Mouse (Mus musculus): ENCODE data around the gene Rnf144b. TPM values are rescaled to one million over a fixed set of nuclear protein-coding genes. Genes with fewer than 3 reads are reported as not detected.

The Rnf144b gene
- total RNA-seq, 2 experiments from 2014 or later = 15.3 to 23.4 TPM

DNA sequence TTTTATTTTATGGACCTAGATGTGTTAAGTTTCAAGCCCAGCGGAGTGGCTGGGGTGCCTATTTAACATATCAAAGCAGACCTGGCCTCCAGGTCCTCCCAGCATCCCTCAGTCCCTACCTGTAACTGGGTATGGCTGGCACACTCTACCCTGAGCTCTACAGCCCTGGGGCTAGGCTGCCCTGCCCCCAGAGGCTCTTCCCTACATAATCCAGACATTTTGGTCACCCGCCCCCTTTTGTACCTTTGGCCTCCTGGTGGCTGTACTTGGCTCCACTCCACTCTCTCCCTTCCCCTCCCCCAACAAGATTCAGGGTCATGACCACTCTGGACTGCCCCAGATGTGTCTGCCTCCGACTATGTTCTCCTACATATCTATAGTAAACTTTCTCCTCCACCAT is 2.0 kb downstream of the Rnf144b start:
- intact Hi-C loops (cut with DNase I) = no loop called here
- DNase-seq = no peak

DNA sequence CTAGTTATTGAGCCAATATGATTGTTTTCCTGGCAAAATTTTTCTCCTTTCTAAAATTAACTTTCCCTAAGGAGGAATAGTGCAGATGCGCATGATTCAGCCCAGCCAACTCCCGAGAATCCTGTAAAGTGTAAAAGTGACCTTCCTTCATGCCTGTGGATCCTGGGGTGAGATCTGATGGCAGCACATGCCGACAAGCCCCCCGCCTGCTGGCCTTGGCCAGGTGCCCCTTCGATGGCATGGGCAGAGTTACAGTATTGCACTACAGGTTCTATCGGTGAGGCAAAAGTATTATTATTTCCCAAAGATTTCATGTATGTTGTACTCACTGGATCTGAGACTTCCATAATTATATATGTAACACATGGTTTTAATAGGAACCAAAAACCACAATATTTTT is 2.5 kb downstream of the Rnf144b start:
- no peak for DNase-seq
- intact Hi-C loops (cut with DNase I) = no loop called here

DNA sequence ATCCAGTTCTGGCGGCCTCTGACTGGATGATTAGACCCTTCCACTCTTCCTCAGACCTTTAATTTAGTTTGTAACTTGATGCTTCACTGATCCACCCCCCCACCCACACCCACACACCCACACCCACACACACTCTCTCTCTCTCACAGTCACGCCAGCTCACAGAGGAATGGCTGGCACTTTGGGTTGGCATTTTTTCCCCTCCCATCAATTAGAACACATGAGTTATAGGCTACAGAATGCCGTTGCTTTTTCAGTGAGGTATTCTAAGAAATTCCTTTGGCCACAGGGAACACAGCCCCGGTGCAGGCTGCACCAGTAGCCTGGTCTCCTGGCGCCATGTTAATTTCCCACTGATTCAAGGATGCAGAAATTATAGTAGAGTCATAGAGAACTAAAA is 3.1 kb downstream of the Rnf144b start:
- no peak for DNase-seq
- intact Hi-C loops (cut with DNase I) = no loop called here

DNA sequence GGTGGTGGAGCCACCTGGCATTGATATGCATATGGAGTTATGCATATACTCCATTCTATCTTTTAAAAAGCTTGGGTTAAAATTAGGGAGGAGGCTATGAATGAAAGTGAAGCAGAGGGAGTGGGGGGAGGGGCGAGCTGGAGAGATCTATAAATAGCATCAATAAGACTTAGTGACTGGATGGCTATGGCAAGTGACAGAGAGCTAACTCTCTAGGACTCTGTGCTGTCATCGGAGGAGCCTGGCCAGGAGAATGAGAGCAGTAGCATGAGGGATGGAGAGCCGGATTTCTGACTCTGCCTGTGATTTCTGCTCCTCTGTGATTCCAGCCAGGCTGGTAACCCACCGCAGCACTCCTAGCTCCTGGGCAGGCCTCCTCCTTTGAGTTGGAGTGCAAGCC is 6.6 kb downstream of the Rnf144b start:
- intact Hi-C loops (cut with DNase I) = no loop called here
- no peak for DNase-seq

DNA sequence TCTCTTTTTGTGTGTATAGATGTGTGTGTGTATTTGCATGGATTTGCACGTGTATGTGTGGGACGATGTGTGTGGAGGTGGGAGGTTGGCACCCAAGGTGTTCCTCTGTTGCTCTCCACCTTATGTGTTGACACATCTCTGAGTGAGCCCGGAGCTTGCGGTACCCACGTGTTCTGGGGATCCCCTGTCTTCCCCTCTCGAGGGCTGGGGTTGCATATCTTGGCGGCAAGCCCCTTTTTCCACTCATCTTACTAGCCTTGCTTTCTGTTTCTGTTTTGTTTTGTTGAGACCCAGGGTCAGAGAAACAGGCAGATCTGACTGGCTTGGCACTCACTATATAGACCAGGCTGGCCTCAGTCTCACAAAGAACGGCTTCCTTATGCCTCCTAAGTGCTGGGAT is 10.6 kb downstream of the Rnf144b start:
- intact Hi-C loops (cut with DNase I) = no loop called here
- no peak for DNase-seq

DNA sequence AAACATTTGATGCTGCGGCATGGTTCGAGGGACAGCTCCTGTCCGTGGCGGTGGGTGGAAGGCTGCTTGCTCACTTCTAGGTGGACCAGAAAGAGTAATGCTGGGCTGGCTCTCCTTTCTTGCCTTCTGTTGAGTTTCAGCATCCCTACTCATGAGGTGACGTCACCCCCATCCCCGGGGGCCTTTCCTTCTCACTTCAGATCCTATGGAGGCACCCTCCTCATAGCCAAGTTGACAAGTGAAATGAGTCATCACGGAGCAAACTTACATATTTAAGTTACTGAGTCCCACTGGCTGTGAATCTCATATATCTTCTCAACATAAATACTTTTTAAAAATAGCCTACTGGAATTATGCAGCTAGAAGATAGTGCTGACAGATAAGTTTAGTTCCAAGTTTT is 12.4 kb downstream of the Rnf144b start:
- intact Hi-C loops (cut with DNase I) = no loop called here
- no peak for DNase-seq

DNA sequence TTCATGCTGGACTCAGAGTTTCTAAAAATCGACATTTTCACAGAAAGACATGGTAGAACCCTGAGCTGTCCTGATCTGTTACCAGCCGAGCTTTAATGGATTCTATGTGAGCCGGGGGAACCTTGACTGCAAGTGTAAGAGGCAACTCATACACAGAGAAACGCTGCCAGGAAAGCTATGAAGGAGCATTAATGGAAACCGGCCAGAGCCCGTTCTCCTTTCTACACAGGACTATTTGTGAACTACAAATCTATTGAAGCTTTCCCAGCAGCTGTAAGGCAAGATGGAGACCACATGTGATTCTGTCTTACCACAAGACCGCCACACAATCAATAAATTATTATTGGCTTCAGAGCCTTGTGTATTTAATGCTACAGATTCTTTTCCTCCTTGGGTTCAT is 13.3 kb downstream of the Rnf144b start:
- DNase-seq = no peak
- intact Hi-C loops (cut with DNase I) = no loop called here

DNA sequence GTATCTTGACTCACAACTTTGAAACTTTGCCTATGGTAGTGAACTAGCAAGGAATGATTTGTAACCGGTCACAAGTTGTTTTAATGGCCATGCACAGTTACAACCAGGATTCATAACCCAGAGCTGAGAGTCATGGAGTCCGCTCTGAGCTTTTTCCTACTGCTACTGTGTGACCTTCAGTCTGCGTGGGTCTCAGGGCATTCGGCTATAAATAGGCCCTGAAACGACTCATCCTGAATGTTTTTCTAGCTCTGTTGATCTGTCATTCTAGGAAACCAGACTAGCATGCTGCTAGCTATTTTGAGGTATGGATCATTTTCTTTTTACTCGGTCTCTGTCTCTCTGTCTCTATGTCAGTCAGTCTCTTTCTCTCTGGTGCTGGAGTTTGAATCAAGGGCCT is 20.3 kb downstream of the Rnf144b start:
- no peak for DNase-seq
- intact Hi-C loops (cut with DNase I) = no loop called here

DNA sequence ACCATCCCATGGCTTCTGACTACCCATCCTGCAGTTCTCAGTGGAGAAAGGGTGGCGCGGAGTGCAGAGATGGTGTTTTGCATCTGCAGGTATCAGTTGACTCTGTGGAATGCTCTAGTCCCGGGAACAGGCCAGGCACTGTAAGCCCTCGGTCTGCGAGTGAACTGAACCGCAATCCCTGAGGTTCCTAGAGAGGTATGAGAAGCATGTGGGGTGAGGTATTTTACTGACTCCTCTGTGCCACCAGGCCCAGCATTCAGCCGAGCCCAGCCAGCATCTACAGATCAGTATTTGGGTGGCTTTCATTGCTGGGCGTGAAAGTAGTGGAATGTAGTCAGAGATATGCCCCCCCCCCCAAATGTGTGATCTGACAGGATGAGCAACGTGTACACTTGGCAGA is 23.5 kb downstream of the Rnf144b start:
- intact Hi-C loops (cut with DNase I) = no loop called here
- no peak for DNase-seq

DNA sequence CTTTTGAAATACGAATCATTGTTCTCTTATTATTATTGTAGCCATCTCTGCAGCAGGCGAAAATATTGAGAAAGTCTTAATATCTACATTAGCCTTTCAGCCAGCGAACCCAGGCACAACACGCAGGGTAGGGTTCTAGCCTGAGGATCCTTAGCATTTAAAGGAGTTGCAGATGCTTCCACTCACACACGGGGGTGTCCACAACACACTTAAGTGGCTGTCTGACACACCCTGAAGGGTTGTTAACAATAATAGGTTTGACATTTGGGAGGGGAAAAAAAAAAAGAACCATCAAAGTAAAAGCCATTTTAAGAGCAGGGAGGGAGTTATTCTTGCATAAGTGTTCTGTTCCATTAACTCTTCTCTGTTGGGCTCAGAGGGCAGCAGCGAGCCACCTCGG is 23.9 kb downstream of the Rnf144b start:
- intact Hi-C loops (cut with DNase I) = no loop called here
- DNase-seq = no peak

DNA sequence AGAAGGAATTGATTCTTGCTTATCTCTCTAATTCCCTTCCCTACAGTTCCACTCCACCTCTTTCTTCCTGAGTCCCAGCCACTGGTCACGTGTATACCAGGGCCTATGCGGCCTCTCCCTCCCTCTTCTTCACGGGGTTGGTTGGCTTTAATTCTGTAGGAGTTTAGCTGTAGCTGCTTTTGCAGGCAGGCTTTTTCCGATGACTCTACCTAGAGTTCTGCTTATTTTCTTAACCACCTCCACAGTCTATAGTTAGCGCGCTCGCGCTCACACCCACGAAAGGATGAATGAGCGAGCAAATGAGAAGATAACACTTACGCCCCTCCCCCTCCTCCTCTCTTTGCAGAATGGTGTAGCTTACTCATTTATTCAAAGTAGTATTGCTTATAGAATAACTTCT is 26.1 kb downstream of the Rnf144b start:
- peak; percentile 30 to 37 for DNase-seq
- intact Hi-C loops (cut with DNase I) = no loop called here

DNA sequence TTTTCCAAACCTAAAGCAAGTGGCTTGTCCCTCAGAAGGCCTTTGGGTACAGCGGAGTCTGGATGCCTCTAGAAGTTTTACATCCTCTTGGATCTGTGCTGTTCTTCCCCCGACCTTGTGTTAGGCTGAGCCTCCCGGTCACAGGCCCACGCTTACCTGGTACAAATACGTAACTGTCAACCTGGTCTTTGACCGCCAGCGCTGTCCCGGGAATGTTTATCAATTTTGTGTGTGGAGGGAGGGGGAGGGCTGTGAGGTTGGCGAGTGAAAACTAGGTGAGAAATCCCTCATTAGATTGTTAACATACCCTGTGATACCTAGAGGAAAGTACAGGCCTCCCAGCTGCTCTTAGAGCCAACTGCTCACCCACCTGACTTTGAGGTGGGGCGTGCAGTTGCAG is 27.5 kb downstream of the Rnf144b start:
- intact Hi-C loops (cut with DNase I) = no loop called here

DNA sequence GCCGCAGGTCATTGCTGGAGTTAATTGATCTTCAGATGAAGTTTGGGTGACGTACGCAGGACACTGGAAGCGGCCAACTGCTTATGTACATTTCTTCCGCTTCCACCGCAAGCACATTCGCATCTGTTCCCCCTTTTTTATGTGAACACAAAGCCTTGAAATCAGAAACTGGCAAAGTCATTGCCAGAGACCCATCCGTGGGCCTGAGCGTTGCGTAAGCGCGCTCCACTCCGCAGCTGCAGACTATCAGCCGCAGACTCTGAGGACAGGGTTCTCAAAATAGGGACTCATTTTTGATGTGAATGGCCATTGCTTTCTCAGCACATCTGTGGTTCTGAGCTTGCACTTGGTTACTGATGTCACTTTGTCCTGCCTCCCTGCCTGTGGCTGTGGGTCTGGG is 28.6 kb downstream of the Rnf144b start:
- intact Hi-C loops (cut with DNase I) = no loop called here
- no peak for DNase-seq

More for the DNA sequence above, 27.5 kb downstream of the Rnf144b start:
- no peak for DNase-seq

DNA sequence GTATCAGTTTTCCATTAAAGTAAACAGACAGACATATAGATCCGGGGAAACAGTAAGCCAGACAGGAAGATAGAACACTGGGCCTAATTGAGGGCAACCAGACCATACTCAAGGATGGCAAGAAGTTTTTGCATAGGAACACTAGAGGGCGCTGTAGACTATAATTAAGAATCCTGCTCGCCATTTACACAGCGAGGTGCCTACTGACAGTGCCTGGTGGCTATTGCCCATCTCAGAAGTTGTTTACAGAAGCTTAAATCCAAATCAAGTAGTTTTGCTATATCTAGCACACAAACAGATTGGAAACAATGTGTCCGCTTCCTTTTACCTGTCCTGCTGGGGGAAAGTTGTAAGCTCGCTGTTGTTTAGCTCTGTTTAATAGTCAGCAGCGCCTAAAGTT is 29.9 kb downstream of the Rnf144b start:
- intact Hi-C loops (cut with DNase I) = loop anchor here (1.0 kb wide), 1 partner anchor 136 kb away; no protein-coding TSS in a partner anchor
- peak; percentile 59 to 68 for DNase-seq

DNA sequence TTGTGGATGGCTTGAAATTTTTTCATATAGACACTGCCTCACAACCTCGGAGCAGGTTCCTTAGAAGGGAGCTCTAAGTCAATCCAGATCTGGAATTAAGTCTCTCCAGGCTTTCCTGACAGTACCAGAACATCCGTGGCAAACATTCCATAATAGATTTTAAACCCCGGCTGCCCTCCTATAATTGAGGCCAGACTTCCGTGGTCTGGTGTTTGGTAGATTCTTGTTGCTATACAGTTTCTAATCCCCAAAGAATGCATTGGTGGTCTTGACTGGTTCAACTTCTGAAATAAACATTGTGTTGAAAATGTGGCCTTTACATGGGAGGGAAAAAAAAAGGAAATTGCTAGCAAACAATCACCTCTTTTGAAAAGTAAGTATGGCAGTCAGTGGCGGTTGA is 30.8 kb downstream of the Rnf144b start:
- intact Hi-C loops (cut with DNase I) = no loop called here
- DNase-seq = no peak

DNA sequence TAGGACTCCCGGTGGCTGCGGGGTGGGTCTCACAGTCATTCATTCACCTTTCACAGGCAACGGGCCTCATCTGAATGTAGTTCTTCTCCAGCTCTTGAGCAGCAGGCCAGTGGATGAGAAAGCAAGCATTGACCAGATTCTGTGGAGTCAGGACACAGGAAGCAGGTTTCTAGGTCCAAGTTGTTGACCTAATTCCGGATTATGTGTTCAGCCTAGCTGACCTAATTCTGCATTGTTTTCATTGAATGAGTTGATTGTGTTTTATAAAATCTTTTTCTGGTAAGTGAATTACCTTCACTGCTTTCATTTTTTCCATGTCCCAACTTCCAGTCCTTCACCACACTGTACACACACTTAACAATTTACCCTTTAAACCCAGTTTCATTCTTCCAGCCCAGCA is 32.4 kb downstream of the Rnf144b start:
- intact Hi-C loops (cut with DNase I) = no loop called here
- DNase-seq = no peak

DNA sequence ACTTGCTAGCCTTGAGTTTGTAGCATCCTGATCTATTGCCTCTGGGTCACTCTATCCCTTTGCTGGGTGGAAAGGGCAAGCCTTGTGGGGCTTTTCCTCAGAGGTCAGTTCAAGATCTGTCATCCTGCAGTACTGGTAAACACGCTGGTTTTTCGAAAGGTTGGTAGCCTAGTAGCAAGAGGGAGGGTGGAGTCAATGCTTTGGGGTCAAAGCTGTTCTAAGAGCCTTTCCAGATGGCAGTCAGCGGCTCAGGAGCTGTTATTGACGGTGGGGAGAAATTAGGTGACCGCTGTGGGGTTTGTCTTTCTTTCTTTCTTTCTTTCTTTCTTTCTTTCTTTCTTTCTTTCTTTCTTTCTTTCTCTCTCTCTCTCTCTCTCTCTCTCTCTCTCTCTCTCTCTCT is 34.4 kb downstream of the Rnf144b start:
- intact Hi-C loops (cut with DNase I) = no loop called here
- no peak for DNase-seq

DNA sequence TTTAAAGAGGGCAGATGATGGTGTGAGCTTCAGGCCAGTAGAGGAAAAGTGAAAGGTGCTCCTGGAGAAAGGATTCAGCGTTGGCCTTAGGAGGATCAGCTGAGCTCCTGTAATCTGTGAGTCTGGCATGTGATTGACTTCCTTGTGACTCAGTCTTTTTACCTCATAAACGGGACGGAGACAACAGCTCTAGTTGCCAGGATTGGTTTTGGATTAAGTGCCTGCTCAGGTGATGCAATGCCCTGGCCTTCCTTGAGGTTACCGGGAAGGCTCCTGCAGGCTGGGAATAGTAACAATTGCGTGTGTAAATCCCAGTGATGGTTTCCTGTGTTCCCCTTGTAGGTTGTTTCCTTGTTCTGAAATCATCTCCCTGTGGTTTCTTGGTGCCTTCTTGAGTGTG is 39.5 kb downstream of the Rnf144b start:
- intact Hi-C loops (cut with DNase I) = no loop called here
- DNase-seq = no peak

DNA sequence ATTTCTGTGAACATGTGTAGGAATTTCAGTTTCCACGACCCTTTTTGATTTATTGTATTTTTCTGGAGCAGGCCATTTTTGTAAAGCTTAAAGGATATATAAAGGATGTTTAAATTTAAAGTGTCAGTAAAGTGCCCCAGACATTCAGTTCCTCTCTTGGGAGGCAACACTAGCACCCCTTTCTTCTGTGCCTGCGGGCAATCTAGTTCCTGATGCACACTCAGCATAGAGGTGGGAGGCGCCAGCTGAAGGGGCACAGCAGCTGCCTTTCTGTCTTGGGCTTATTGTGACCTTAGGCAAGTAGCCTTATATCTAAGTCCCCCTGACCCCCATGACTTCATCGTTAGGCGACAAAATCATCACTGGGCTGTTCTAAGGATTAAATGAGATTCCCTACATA is 42.3 kb downstream of the Rnf144b start:
- intact Hi-C loops (cut with DNase I) = no loop called here

DNA sequence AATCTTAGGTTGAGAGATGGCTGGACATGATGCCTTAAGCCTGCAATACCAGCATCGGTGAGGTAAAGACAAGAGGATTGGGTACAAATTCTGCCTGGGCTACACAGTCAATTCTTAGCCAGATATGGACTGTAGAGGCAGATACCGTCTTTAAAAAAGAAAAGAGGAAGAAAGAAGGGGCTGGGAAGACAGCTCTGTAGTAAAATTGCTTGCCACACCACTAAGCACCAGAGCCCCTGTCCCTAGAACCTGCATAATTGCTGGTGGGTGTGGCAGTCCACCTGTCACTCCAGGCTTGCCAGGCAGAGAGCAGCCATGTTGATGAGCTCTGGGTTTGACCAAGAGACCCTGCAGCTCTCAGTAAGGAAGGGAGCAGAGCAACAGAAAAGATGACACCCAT is 42.8 kb downstream of the Rnf144b start:
- DNase-seq = no peak
- intact Hi-C loops (cut with DNase I) = no loop called here

More for the DNA sequence above, 42.3 kb downstream of the Rnf144b start:
- DNase-seq = no peak

DNA sequence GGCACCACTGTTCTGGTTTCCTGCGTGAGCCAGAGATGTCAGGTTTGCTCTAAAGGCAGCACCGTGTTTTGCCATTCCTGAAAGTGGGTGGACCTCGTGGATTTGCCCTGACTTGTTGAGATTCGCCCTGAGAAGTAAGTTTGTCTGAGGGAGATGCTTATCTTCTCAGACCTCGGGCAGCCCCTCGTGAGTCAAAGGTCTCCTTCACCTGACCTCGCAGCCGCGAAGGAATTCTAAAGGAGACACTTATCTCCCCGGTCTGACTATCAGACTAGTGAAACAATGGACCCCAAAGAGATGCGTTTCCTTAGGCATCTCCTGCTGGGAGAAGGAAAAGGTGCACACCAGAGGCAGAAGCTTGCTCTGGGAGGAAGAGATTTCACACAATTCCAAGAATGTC is 46.0 kb downstream of the Rnf144b start:
- intact Hi-C loops (cut with DNase I) = no loop called here
- no peak for DNase-seq

DNA sequence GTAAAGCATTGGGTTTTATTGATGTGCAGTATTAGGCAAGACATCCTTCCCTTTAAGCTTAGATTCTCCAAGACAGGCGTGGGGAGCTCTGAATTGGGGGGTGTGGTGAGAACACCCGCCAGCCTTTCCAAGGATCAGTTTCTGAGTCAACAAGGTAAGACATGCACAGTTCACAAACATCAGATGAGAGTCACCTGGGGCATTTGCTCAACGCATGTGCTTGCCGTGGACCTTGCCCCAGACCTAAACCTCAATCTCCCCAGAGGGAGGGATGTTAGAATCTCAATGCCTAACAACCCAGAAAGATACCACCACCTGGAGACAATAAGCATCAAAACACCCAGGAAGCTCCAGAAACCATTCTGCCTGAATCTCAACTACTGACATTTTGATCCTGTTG is 47.6 kb downstream of the Rnf144b start:
- no peak for DNase-seq
- intact Hi-C loops (cut with DNase I) = no loop called here

DNA sequence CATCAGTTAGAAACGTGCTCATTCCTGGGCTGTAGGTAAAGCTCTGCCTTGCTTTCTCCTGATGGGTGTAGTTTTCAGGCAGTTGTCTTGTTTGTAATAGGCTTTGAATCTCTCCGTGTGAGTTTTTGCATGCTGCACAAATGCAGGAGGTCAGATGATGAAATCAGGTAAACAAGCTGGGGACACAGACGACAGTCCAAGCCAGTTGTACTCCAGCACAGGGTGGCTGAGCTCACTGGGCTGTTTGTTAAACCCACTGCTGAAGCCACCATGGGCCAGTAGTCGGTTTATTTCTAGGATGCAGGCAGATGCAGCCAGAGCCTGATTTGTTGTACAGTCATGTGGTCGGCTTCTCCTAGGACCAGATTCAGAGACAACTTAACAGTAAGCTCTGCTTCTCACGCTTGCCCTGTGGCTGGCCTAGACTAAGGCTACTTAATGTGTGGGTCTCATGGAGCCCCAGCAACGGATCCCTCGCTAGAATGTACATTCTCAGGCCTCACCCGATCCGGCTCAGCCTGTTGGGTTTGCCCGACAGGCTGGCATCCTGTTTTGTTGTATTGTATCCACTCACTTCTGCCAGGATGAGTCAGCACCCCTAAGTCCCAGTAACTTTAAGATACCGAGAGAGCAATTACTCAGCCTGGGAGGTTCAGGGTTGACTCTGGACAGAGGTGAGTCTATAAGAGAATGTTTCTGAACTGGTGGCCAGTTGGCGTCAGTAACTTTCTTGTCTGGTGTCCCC is 48.5 kb downstream of the Rnf144b start:
- intact Hi-C loops (cut with DNase I) = no loop called here
- no peak for DNase-seq
